Mouse (Mus musculus): ENCODE measurements at regions not wholly inside any gene's neighbourhood (a gene's known extent, or its start where the extent isn't known, plus 50 kb on each side); places are given as distances from the start of the nearest gene placed in this dataset.

GRCm38 (mm10) chr12:90946528-90946918, 208.3 kb upstream of the Dio2 start:
- peak; percentile 85 for DNase-seq (ENCODE audit: low spot score)
- Histone ChIP-seq H3K27me3 (ENCODE audit: control insufficient read depth, insufficient read depth, low read length) (no peaks in the 10 kb centered on the region), H3K4me2 (ENCODE audit: low read depth, low read length) (peak overlapping the region; percentile 33), H3K4me1 (ENCODE audit: control insufficient read depth, insufficient read depth) (peaks cover 7% of the 10 kb centered on the region; the same call in 1 of the 2 replicates), H3K9me3 (replicated peaks; ENCODE audit: control insufficient read depth, low read length) (no peaks in the 10 kb centered on the region), H3K4me3 (ENCODE audit: low read depth, low read length) (no peak overlapping the region), H3K9ac (replicated peaks; ENCODE audit: low read depth, low read length) (no peak overlapping the region), H3K36me3 (replicated peaks; ENCODE audit: control insufficient read depth, insufficient read depth, low read length) (no peaks in the 10 kb centered on the region), H3K27ac (ENCODE audit: low read depth) (peak overlapping the region; percentile 92)
- TF ChIP-seq EP300 (IDR thresholded peaks at IDR 0.05; ENCODE audit: low read depth), result peak; percentile 9
- no peak for TF ChIP-seq CTCF (IDR thresholded peaks at IDR 0.05; ENCODE audit: low read depth)
- peak; percentile 91 for ATAC-seq (ENCODE audit: insufficient read depth, low read depth)
- WGBS, result 41% methylated on average over 4 of the region's 4 CpGs

GRCm38 (mm10) chr12:90945743-90946527, 207.7 kb upstream of the Dio2 start:
- no peaks in the 10 kb centered on the region for H3K36me3 ChIP-seq (replicated peaks; ENCODE audit: control insufficient read depth, insufficient read depth, low read length)
- ATAC-seq (ENCODE audit: insufficient read depth, low read depth), result peak; percentile 96
- peak; percentile 87 for DNase-seq (ENCODE audit: low spot score)
- TF ChIP-seq EP300 (IDR thresholded peaks at IDR 0.05; ENCODE audit: low read depth) (peak; percentile 95), CTCF (IDR thresholded peaks at IDR 0.05; ENCODE audit: low read depth) (no peak)
- H3K27me3 ChIP-seq (ENCODE audit: control insufficient read depth, insufficient read depth, low read length), result no peaks in the 10 kb centered on the region
- H3K4me1 ChIP-seq (ENCODE audit: control insufficient read depth, insufficient read depth), result peaks cover 7% of the 10 kb centered on the region; the same call in 1 of the 2 replicates
- peak overlapping the region; percentile 33 for H3K4me2 ChIP-seq (ENCODE audit: low read depth, low read length)
- H3K4me3 ChIP-seq (ENCODE audit: low read depth, low read length), result no peak overlapping the region
- peak overlapping the region; percentile 92 for H3K27ac ChIP-seq (ENCODE audit: low read depth)
- whole genome bisulfite sequencing, result 24% methylated on average over 6 of the region's 6 CpGs
- no peak overlapping the region for H3K9ac ChIP-seq (replicated peaks; ENCODE audit: low read depth, low read length)
- no peaks in the 10 kb centered on the region for H3K9me3 ChIP-seq (replicated peaks; ENCODE audit: control insufficient read depth, low read length)

- no peaks in the 10 kb centered on the region for H3K9me3 ChIP-seq (replicated peaks; ENCODE audit: control insufficient read depth, low read length)
- no peak overlapping the region for H3K27ac ChIP-seq (ENCODE audit: low read depth)
- no peak for TF ChIP-seq EP300 (IDR thresholded peaks at IDR 0.05; ENCODE audit: low read depth)
- TF ChIP-seq CTCF (IDR thresholded peaks at IDR 0.05; ENCODE audit: low read depth), result no peak
- ATAC-seq (ENCODE audit: insufficient read depth, low read depth) (no peak), DNase-seq (ENCODE audit: low spot score) (no peak)
- H3K4me2 ChIP-seq (ENCODE audit: low read depth, low read length), result no peak overlapping the region
- H3K9ac ChIP-seq (replicated peaks; ENCODE audit: low read depth, low read length), result no peak overlapping the region
- no peak overlapping the region for H3K4me3 ChIP-seq (ENCODE audit: low read depth, low read length)
- WGBS, result 82% methylated on average over 8 of the region's 8 CpGs
- no peaks in the 10 kb centered on the region for H3K36me3 ChIP-seq (replicated peaks; ENCODE audit: control insufficient read depth, insufficient read depth, low read length)
- H3K27me3 ChIP-seq (ENCODE audit: control insufficient read depth, insufficient read depth, low read length), result no peaks in the 10 kb centered on the region
- H3K4me1 ChIP-seq (ENCODE audit: control insufficient read depth, insufficient read depth), result 0 out of 2 replicates have a peak, but pooled peaks cover 6% of the 10 kb centered on the region
Observed at GRCm38 (mm10) chr12:90932684-90933083, 194.4 kb upstream of the Dio2 start.

- Histone ChIP-seq H3K27me3 (ENCODE audit: control insufficient read depth, insufficient read depth, low read length) (no peaks in the 10 kb centered on the region), H3K36me3 (replicated peaks; ENCODE audit: control insufficient read depth, insufficient read depth, low read length) (no peaks in the 10 kb centered on the region), H3K4me2 (ENCODE audit: low read depth, low read length) (no peak overlapping the region), H3K4me3 (ENCODE audit: low read depth, low read length) (no peak overlapping the region), H3K27ac (ENCODE audit: low read depth) (no peak overlapping the region), H3K9ac (replicated peaks; ENCODE audit: low read depth, low read length) (no peak overlapping the region), H3K9me3 (replicated peaks; ENCODE audit: control insufficient read depth, low read length) (no peaks in the 10 kb centered on the region), H3K4me1 (ENCODE audit: control insufficient read depth, insufficient read depth) (0 out of 2 replicates have a peak, but pooled peaks cover 6% of the 10 kb centered on the region)
- 90% methylated on average over 5 of the region's 5 CpGs for WGBS
- no peak for DNase-seq (ENCODE audit: low spot score)
- no peak for TF ChIP-seq CTCF (IDR thresholded peaks at IDR 0.05; ENCODE audit: low read depth)
- no peak for TF ChIP-seq EP300 (IDR thresholded peaks at IDR 0.05; ENCODE audit: low read depth)
- ATAC-seq (ENCODE audit: insufficient read depth, low read depth), result no peak
Observed at GRCm38 (mm10) chr12:90932201-90932600, 194.0 kb upstream of the Dio2 start.

- WGBS, result 72% methylated on average over 6 of the region's 6 CpGs
- Histone ChIP-seq H3K9me3 (replicated peaks; ENCODE audit: control insufficient read depth, low read length) (no peaks in the 10 kb centered on the region), H3K4me1 (ENCODE audit: control insufficient read depth, insufficient read depth) (0 out of 2 replicates have a peak, but pooled peaks cover 6% of the 10 kb centered on the region), H3K36me3 (replicated peaks; ENCODE audit: control insufficient read depth, insufficient read depth, low read length) (no peaks in the 10 kb centered on the region), H3K27me3 (ENCODE audit: control insufficient read depth, insufficient read depth, low read length) (no peaks in the 10 kb centered on the region), H3K4me3 (ENCODE audit: low read depth, low read length) (no peak overlapping the region), H3K9ac (replicated peaks; ENCODE audit: low read depth, low read length) (no peak overlapping the region), H3K27ac (ENCODE audit: low read depth) (no peak overlapping the region), H3K4me2 (ENCODE audit: low read depth, low read length) (no peak overlapping the region)
- no peak for DNase-seq (ENCODE audit: low spot score)
- ATAC-seq (ENCODE audit: insufficient read depth, low read depth), result no peak
- TF ChIP-seq EP300 (IDR thresholded peaks at IDR 0.05; ENCODE audit: low read depth) (no peak), CTCF (IDR thresholded peaks at IDR 0.05; ENCODE audit: low read depth) (no peak)
Observed at GRCm38 (mm10) chr12:90930091-90930715, 192.0 kb upstream of the Dio2 start.
